In the genomic region with DNA sequence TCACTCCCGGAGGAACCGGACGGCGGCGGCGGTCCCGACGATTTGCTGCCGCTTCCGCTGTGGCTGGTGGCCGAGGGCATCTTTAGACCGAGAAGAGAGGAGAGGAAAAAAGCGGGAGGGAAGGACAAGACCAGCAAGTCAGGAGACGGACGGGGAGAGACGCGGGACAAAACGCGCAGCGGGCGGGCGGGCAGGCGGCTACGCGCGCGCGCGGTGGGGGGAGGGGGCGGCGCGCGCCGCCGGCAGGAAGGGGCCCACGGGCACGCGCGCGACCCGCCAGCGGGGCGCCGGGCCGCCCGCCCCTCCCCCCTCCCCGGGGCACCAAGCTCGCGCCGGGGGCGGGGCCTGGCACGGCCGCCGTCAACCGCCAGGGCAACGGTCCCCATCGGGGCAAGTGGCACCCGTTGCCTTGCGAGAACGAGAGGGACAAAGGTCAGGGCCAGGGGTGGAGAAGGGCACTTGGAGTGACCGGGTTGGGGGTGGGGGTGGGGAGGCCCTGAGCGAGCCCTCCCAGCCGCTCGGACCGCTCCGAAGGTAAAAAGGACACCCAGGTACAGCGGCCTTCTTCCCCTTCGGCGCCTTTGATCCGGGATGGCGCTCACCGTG, we compare ENCODE assay signal across 8 mouse cellular contexts. TPM values are rescaled to one million over a fixed set of nuclear protein-coding genes. Genes with fewer than 3 reads are reported as not detected.
DNase-seq lines count a peak whose midpoint lies in the region; ATAC-seq and TF ChIP-seq lines count a peak whose summit lies in the region.

No protein-coding gene starts in this region.

- peak; percentile 93 for DNase-seq in adipocyte (ENCODE audit: low spot score)
- peak; percentile 84 for DNase-seq in gastrocnemius, postnatal 10 days
- no peak for DNase-seq in intestine, embryonic 14.5 days (ENCODE audit: low spot score)
- DNase-seq in left cerebral cortex, postnatal 25 days (ENCODE audit: low spot score in 2 of 2) = peak; percentile 68 to 74
- DNase-seq in right cerebral cortex, postnatal 14 days = peak; percentile 82
- DNase-seq in yolk sac, embryonic 10.5 days (ENCODE audit: low spot score) = peak; percentile 94

- peak overlapping the region; percentile 70 for H3K4me2 ChIP-seq in intestine, embryonic 14.5 days (ENCODE audit: low read length)

- no peaks in the 10 kb centered on the region for H3K27me3 ChIP-seq in intestine, embryonic 14.5 days (replicated peaks; ENCODE audit: control insufficient read depth, insufficient read depth, low read length)

- ATAC-seq in intestine, embryonic 14.5 days (replicated peaks; ENCODE audit: low FRiP score, low TSS enrichment, low read depth) = peak; percentile 73
- ATAC-seq in megakaryocyte-erythroid progenitor cell, adult 5-6 weeks (replicated peaks; ENCODE audit: low FRiP score, low TSS enrichment, poor library complexity, severe bottlenecking) = peak; percentile 53

- H3K36me3 ChIP-seq in intestine, embryonic 14.5 days (ENCODE audit: control insufficient read depth, insufficient read depth, low read length) = peaks cover 34% of the 10 kb centered on the region

- no peak for TF ChIP-seq CTCF in cortical plate, adult 2 months (IDR thresholded peaks at IDR 0.05; ENCODE audit: extremely low read depth, insufficient read depth, low read length)

- H3K9me3 ChIP-seq in intestine, embryonic 14.5 days (ENCODE audit: control insufficient read depth, low read length) = no peaks in the 10 kb centered on the region

- under 1% methylated on average over 41 of the region's 72 CpGs for WGBS in intestine, embryonic 14.5 days

- H3K9ac ChIP-seq in intestine, embryonic 14.5 days (ENCODE audit: low read length) = peak overlapping the region; percentile 97

- intact Hi-C loops in left cerebral cortex, postnatal 25 days (cut with DNase I) = loop anchor here (1.0 to 5.0 kb wide), 3 partner anchors 36 to 70 kb away; partner anchors contain the start of gene Nat10

- peaks cover 3% of the 10 kb centered on the region; the same call in 1 of the 2 replicates for H3K4me1 ChIP-seq in cortical plate, adult 2 months (ENCODE audit: control insufficient read depth, insufficient read depth, low read length)
- H3K4me1 ChIP-seq in intestine, embryonic 14.5 days (replicated peaks; ENCODE audit: control insufficient read depth, insufficient read depth, low read length) = peaks cover 23% of the 10 kb centered on the region

- H3K4me3 ChIP-seq in cortical plate, adult 2 months (ENCODE audit: insufficient read depth, low read length) = peak overlapping the region; percentile 98
- H3K4me3 ChIP-seq in intestine, embryonic 14.5 days (ENCODE audit: low read depth, low read length) = peak overlapping the region; percentile 99

- peak overlapping the region; percentile 97 for H3K27ac ChIP-seq in cortical plate, adult 2 months (ENCODE audit: insufficient read depth, low read length)
- peak overlapping the region; percentile 100 for H3K27ac ChIP-seq in intestine, embryonic 14.5 days (ENCODE audit: low read depth)

- 0 out of 2 replicates have a peak, but pooled peaks have one; percentile 31 for TF ChIP-seq POLR2A in cortical plate, adult 2 months (IDR thresholded peaks at IDR 0.05; ENCODE audit: extremely low read depth, insufficient read depth, low read length)

RNA-seq across cellular contexts. Expression of gene Caprin1, which starts 0.5 kb away (rescaled TPM):
- 143 and 147 TPM in 2 replicates for polyA plus RNA-seq in cortical plate, adult 2 months (2012; rRNA removed)
- total RNA-seq in gastrocnemius, postnatal 10 days (2021) = 100 to 1,000 TPM; 202 to 209 TPM
- polyA plus RNA-seq in intestine, embryonic 14.5 days (2014; fragmentation: Nextera tagmentation; extraction: Ambion mirVana) = 344 and 378 TPM in 2 replicates
- 100 to 1,000 TPM; 329 to 340 TPM for total RNA-seq in left cerebral cortex, postnatal 25 days (2021)
- 410 and 422 TPM in 2 replicates for total RNA-seq in megakaryocyte-erythroid progenitor cell, adult 5-6 weeks (2014; fragmentation: Nextera tagmentation)
- 571 and 586 TPM in 2 replicates for total RNA-seq in megakaryocyte-erythroid progenitor cell, adult 5-6 weeks (2017)

RNA-seq across cellular contexts. Expression of gene Nat10, which starts 35.9 kb away (rescaled TPM):
- polyA plus RNA-seq in cortical plate, adult 2 months (2012; rRNA removed) = 45.3 and 46.7 TPM in 2 replicates
- total RNA-seq in gastrocnemius, postnatal 10 days (2021) = 10 to 100 TPM; 20.0 to 20.2 TPM
- polyA plus RNA-seq in intestine, embryonic 14.5 days (2014; fragmentation: Nextera tagmentation; extraction: Ambion mirVana) = 39.0 and 39.3 TPM in 2 replicates
- total RNA-seq in left cerebral cortex, postnatal 25 days (2021) = 10 to 100 TPM; 34.4 to 35.5 TPM
- total RNA-seq in megakaryocyte-erythroid progenitor cell, adult 5-6 weeks (2014; fragmentation: Nextera tagmentation) = 72.5 and 104 TPM in 2 replicates
- 75.1 and 125 TPM in 2 replicates for total RNA-seq in megakaryocyte-erythroid progenitor cell, adult 5-6 weeks (2017)
